Mouse (Mus musculus) MEL (cell line): Measurements from ENCODE around the gene Cyb5r1. TPM values are rescaled to one million over a fixed set of nuclear protein-coding genes. Genes with fewer than 3 reads are reported as not detected.

ENCODE experiments used
- DNase-seq: peaks from one replicate; pipeline ENCODE4 v3.0.0; 2011; ENCODE audit warnings: low read depth, low spot score
- H3K27ac ChIP-seq: 2 replicates; pipeline ENCODE4 v1.5.1; 2012; ENCODE audit warnings: low read depth, mild to moderate bottlenecking, control low read depth, low read length, moderate library complexity; ENCODE audit not compliant: control insufficient read depth
- H3K27me3 ChIP-seq, 2 experiments: fragments of 150-350 bp in 1 of 2; sonication (generic) in 1 of 2; 2 replicates each; pipeline ENCODE4 v1.6.1; 2012; ENCODE audit warnings: low read length in 2 of 2, mild to moderate bottlenecking in 2 of 2, improper control_type of control experiment in 1 of 2, moderate library complexity in 1 of 2; ENCODE audit not compliant: insufficient read depth in 2 of 2, control insufficient read depth in 1 of 2
- H3K36me3 ChIP-seq, 2 experiments: 2 replicates each; pipeline ENCODE4 v1.6.1; 2012 to 2014; ENCODE audit warnings: low read length in 2 of 2, improper control_type of control experiment in 1 of 2, inconsistent platforms in 1 of 2, mild to moderate bottlenecking in 1 of 2; ENCODE audit not compliant: insufficient read depth in 2 of 2, control insufficient read depth in 1 of 2
- H3K4me1 ChIP-seq, 2 experiments: fragments of 150-350 bp in 1 of 2; sonication (generic) in 1 of 2; 2 replicates each; pipeline ENCODE4 v1.6.1; 2012; ENCODE audit warnings: low read length in 2 of 2, improper control_type of control experiment in 1 of 2, mild to moderate bottlenecking in 1 of 2; ENCODE audit not compliant: insufficient read depth in 2 of 2, control insufficient read depth in 1 of 2
- H3K4me3 ChIP-seq, 2 experiments: fragments of 150-350 bp in 1 of 2; sonication (generic) in 1 of 2; 2 replicates each; pipeline ENCODE4 v1.5.1; 2012; ENCODE audit warnings: low read depth in 2 of 2, low read length in 2 of 2, mild to moderate bottlenecking in 2 of 2, moderate library complexity in 2 of 2, control low read depth in 1 of 2, improper control_type of control experiment in 1 of 2; ENCODE audit not compliant: control insufficient read depth in 1 of 2, insufficient read depth in 1 of 2
- H3K79me2 ChIP-seq: 2 replicates; pipeline ENCODE4 v1.6.1; 2012; ENCODE audit warnings: mild to moderate bottlenecking, low read length, moderate library complexity; ENCODE audit not compliant: control insufficient read depth, poor library complexity, insufficient read depth
- H3K9ac ChIP-seq: 2 replicates; pipeline ENCODE4 v1.6.1; 2012; ENCODE audit warnings: low read depth, mild to moderate bottlenecking, control low read depth, low read length, moderate library complexity; ENCODE audit not compliant: control insufficient read depth, poor library complexity, severe bottlenecking
- H3K9me3 ChIP-seq: fragments of 150-350 bp; sonication (generic); replicated peaks from 2 replicates; pipeline ENCODE4 v1.6.1; 2012; ENCODE audit warnings: mild to moderate bottlenecking, low read length, improper control_type of control experiment, moderate library complexity; ENCODE audit not compliant: insufficient read depth
- CHD2 ChIP-seq: IDR thresholded peaks from 2 replicates; pipeline ENCODE4 v1.6.1; 2011; ENCODE audit warnings: low read length, improper control_type of control experiment
- CTCF ChIP-seq, 3 experiments: IDR thresholded peaks in 2 of 3; conservative IDR thresholded peaks in 1 of 3; 2 replicates each; pipeline ENCODE4 v1.5.1; 2011 to 2012; ENCODE audit warnings: low read length in 3 of 3, low read depth in 2 of 3, mild to moderate bottlenecking in 2 of 3, improper control_type of control experiment in 1 of 3, inconsistent platforms in 1 of 3, mixed read lengths in 1 of 3, moderate library complexity in 1 of 3; ENCODE audit not compliant: control insufficient read depth in 1 of 3, insufficient read depth in 1 of 3, poor library complexity in 1 of 3, severe bottlenecking in 1 of 3
- ELF1 ChIP-seq: IDR thresholded peaks from 2 replicates; pipeline ENCODE4 v1.6.1; 2014; ENCODE audit warnings: low read depth, mild to moderate bottlenecking, inconsistent platforms, low read length, improper control_type of control experiment, moderate library complexity
- EP300 ChIP-seq, 2 experiments: IDR thresholded peaks; 2 replicates each; pipeline ENCODE4 v1.6.1; 2011; ENCODE audit warnings: improper control_type of control experiment in 2 of 2, low read length in 2 of 2, low read depth in 1 of 2, mild to moderate bottlenecking in 1 of 2
- ETS1 ChIP-seq: IDR thresholded peaks from 2 replicates; pipeline ENCODE4 v1.6.1; 2012; ENCODE audit warnings: low read depth, mild to moderate bottlenecking, inconsistent platforms, low read length, improper control_type of control experiment, moderate library complexity
- GATA1 ChIP-seq: IDR thresholded peaks from 2 replicates; pipeline ENCODE4 v1.6.1; 2011; ENCODE audit warnings: low read depth, low read length, improper control_type of control experiment
- KAT2A ChIP-seq: conservative IDR thresholded peaks from 2 replicates; pipeline ENCODE4 v1.6.1; 2012; ENCODE audit warnings: low read depth, low read length, improper control_type of control experiment, inconsistent platforms
- MAFK ChIP-seq: IDR thresholded peaks from 2 replicates; pipeline ENCODE4 v1.6.1; 2011; ENCODE audit warnings: low read depth, mild to moderate bottlenecking, low read length, improper control_type of control experiment, borderline replicate concordance
- MAZ ChIP-seq: IDR thresholded peaks from 2 replicates; pipeline ENCODE4 v1.6.1; 2012; ENCODE audit warnings: low read depth, mild to moderate bottlenecking, inconsistent platforms, low read length, improper control_type of control experiment
- MEF2A ChIP-seq: IDR thresholded peaks from 2 replicates; pipeline ENCODE4 v1.6.1; 2014; ENCODE audit warnings: low read depth, mild to moderate bottlenecking, inconsistent platforms, low read length, improper control_type of control experiment; ENCODE audit not compliant: poor library complexity, insufficient replicate concordance, severe bottlenecking; ENCODE audit errors: extremely low read depth
- NELFE ChIP-seq: IDR thresholded peaks from 2 replicates; pipeline ENCODE4 v1.6.1; 2011; ENCODE audit warnings: low read depth, low read length, improper control_type of control experiment
- NRF1 ChIP-seq: IDR thresholded peaks from 2 replicates; pipeline ENCODE4 v1.6.1; 2014; ENCODE audit warnings: low read depth, mild to moderate bottlenecking, inconsistent platforms, low read length, improper control_type of control experiment, moderate library complexity; ENCODE audit not compliant: poor library complexity, insufficient read depth, severe bottlenecking
- POLR2A ChIP-seq, 2 experiments: IDR thresholded peaks; 2 replicates each; pipeline ENCODE4 v1.6.1; 2011 to 2012; ENCODE audit warnings: low read length in 2 of 2, mild to moderate bottlenecking in 2 of 2, control low read depth in 1 of 2, improper control_type of control experiment in 1 of 2, low read depth in 1 of 2, moderate library complexity in 1 of 2; ENCODE audit not compliant: control insufficient read depth in 1 of 2, insufficient read depth in 1 of 2, poor library complexity in 1 of 2
- RAD21 ChIP-seq: IDR thresholded peaks from 2 replicates; pipeline ENCODE4 v1.6.1; 2011; ENCODE audit warnings: mild to moderate bottlenecking, low read depth, low read length, improper control_type of control experiment
- SIN3A ChIP-seq: IDR thresholded peaks from 2 replicates; pipeline ENCODE4 v1.6.1; 2012; ENCODE audit warnings: low read length, improper control_type of control experiment, inconsistent platforms
- SMC3 ChIP-seq: IDR thresholded peaks from 2 replicates; pipeline ENCODE4 v1.6.1; 2011; ENCODE audit warnings: low read depth, low read length, improper control_type of control experiment
- USF1 ChIP-seq: IDR thresholded peaks from 2 replicates; pipeline ENCODE4 v1.6.1; 2014; ENCODE audit warnings: low read depth, mild to moderate bottlenecking, inconsistent platforms, low read length, improper control_type of control experiment, moderate library complexity
- ZC3H11A ChIP-seq: IDR thresholded peaks from 2 replicates; pipeline ENCODE4 v1.6.1; 2012; ENCODE audit warnings: low read depth, mild to moderate bottlenecking, inconsistent platforms, low read length, improper control_type of control experiment
- ZKSCAN1 ChIP-seq: IDR thresholded peaks from 2 replicates; pipeline ENCODE4 v1.6.1; 2012; ENCODE audit warnings: low read depth, mild to moderate bottlenecking, inconsistent platforms, low read length, improper control_type of control experiment, moderate library complexity
- polyA plus RNA-seq, 2 experiments: library from polyadenylated mRNA; stranded (reverse) in 1 of 2; unstranded in 1 of 2; fragments of >175 nt in 1 of 2; fragments of >200 nt in 1 of 2; gene quantifications; 2 replicates each; pipeline versions ENCODE4 v1.2.1 to v1.2.4; 2012; ENCODE audit warnings: low replicate concordance in 2 of 2, low read depth in 1 of 2; ENCODE audit not compliant: insufficient read length in 2 of 2, insufficient read depth in 1 of 2, missing spikeins in 1 of 2
- total RNA-seq: library from RNA; depleted of rRNA; stranded (reverse); fragments of 300-350 nt; gene quantifications from 2 replicates; pipeline ENCODE4 v1.2.3, GENCODE M21; 2012

Cyb5r1 gene
- total and polyA plus RNA-seq, 3 experiments = 18.8 to 94.8 TPM; not detected in 1

DNA sequence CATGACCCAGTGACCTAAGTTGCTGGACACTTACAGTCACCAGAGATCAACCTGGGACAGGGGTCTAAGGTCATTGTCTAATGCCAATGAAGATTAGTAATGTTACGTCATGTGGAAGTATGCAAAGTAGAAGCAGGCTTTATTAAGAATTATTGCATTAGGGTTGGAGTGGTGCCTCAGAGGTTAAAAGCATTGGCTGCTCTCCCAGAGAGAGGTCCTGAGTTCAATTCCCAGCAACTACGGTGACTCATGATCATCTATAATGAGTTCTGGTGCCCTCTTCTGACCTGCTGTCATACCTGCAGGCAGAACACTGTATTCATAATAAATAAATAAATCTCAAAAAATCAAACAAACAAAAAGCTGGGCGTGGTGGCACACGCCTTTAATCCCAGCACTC, 44.8 kb downstream of the Cyb5r1 start:
- Histone ChIP-seq H3K9ac (no peak overlapping the region), H3K9me3 (no peaks in the 10 kb centered on the region), H3K4me1 (peaks cover 8 to 12% of the 10 kb centered on the region in 2 experiments), H3K4me3 (no peak overlapping the region), H3K27ac (no peak overlapping the region), H3K36me3 (peaks cover 0 to 5% of the 10 kb centered on the region in 2 experiments; a peak in 1 of 4 replicates), H3K79me2 (peaks cover 3% of the 10 kb centered on the region; the same call in 1 of the 2 replicates), H3K27me3 (no peaks in the 10 kb centered on the region)
- TF ChIP-seq MAFK = no peak
- peak; percentile 40 for TF ChIP-seq SMC3
- no peak for TF ChIP-seq KAT2A
- no peak for TF ChIP-seq GATA1
- no peak for TF ChIP-seq ELF1
- TF ChIP-seq EP300 (IDR thresholded peaks at IDR 0.05; ENCODE audit: low read depth in 1 of 2, low read length in 2 of 2) = no peak
- no peak for TF ChIP-seq ZKSCAN1
- no peak for TF ChIP-seq CHD2
- no peak for TF ChIP-seq NRF1
- peak in 2 of 3 experiments; percentile 9 to 24; a peak in 2 of 6 replicates for TF ChIP-seq CTCF (IDR thresholded peaks at IDR 0.05 in 2 of 3, conservative IDR thresholded peaks at IDR 0.05 in 1 of 3; ENCODE audit: control insufficient read depth in 1 of 3, insufficient read depth in 1 of 3, low read depth in 2 of 3, low read length in 3 of 3, poor library complexity in 1 of 3, severe bottlenecking in 1 of 3)
- TF ChIP-seq USF1 = no peak
- TF ChIP-seq POLR2A (IDR thresholded peaks at IDR 0.05; ENCODE audit: control insufficient read depth in 1 of 2, insufficient read depth in 1 of 2, low read depth in 1 of 2, low read length in 2 of 2, poor library complexity in 1 of 2) = no peak
- TF ChIP-seq MAZ = no peak
- no peak for TF ChIP-seq MEF2A
- peak; percentile 24 for DNase-seq

DNA sequence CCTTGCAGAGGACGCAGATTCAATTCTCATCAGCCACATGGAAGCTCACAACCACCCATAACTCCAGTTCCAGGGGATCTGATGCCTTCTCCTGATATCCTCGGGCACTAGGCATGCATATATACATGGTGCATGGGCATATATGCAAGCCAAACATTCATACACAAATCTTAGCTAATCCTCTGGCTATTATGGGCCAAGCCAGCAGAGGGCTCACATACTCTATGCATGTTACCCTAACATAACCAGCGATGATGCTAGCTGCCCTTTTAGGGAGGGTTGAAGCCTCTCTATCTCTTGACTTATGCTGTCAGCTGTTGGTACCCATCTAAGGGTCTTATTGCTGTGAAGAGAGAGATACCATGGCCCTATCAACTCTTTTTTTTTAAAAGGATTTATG, 45.6 kb downstream of the Cyb5r1 start:
- Histone ChIP-seq H3K9ac (no peak overlapping the region), H3K36me3 (peaks cover 0 to 6% of the 10 kb centered on the region in 2 experiments; a peak in 1 of 4 replicates), H3K4me3 (no peak overlapping the region), H3K9me3 (no peaks in the 10 kb centered on the region), H3K27me3 (no peaks in the 10 kb centered on the region), H3K27ac (no peak overlapping the region), H3K4me1 (peaks cover 9 to 10% of the 10 kb centered on the region in 2 experiments; a peak in 3 of 4 replicates), H3K79me2 (peaks cover 7% of the 10 kb centered on the region)
- TF ChIP-seq CTCF (IDR thresholded peaks at IDR 0.05 in 2 of 3, conservative IDR thresholded peaks at IDR 0.05 in 1 of 3; ENCODE audit: control insufficient read depth in 1 of 3, insufficient read depth in 1 of 3, low read depth in 2 of 3, low read length in 3 of 3, poor library complexity in 1 of 3, severe bottlenecking in 1 of 3) = peak; percentile 54 to 90 (median 67)
- no peak for TF ChIP-seq NELFE
- no peak for TF ChIP-seq ETS1
- TF ChIP-seq SIN3A = 0 out of 2 replicates have a peak, but pooled peaks have one; percentile 38
- peak; percentile 94 for TF ChIP-seq RAD21
- peak; percentile 21; the same call in 1 of the 2 replicates for TF ChIP-seq GATA1
- TF ChIP-seq ZC3H11A = peak; percentile 87
- TF ChIP-seq SMC3 = peak; percentile 89
- peak; percentile 78 for DNase-seq
